Mouse (Mus musculus): ENCODE results near the gene Ankrd37. TPM values are rescaled to one million over a fixed set of nuclear protein-coding genes. Genes with fewer than 3 reads are reported as not detected.

Gene Ankrd37
- total and polyA plus RNA-seq, 3 experiments = 15.5 to 30.8 TPM; not detected in 1

- DNase-seq (ENCODE audit: low read depth, low spot score) = no peak
- no peaks in the 10 kb centered on the region for H3K27me3 ChIP-seq (ENCODE audit: control insufficient read depth in 1 of 2, insufficient read depth in 2 of 2, low read length in 2 of 2)
- no peak overlapping the region for H3K4me3 ChIP-seq (ENCODE audit: control insufficient read depth in 1 of 2, insufficient read depth in 1 of 2, low read depth in 2 of 2, low read length in 2 of 2)
- no peaks in the 10 kb centered on the region for H3K9me3 ChIP-seq (replicated peaks; ENCODE audit: insufficient read depth, low read length)
- TF ChIP-seq POLR2AphosphoS5 (IDR thresholded peaks at IDR 0.05; ENCODE audit: borderline replicate concordance, low read depth, low read length) (no peak), RAD21 (IDR thresholded peaks at IDR 0.05; ENCODE audit: low read depth, low read length) (no peak), SIN3A (IDR thresholded peaks at IDR 0.05; ENCODE audit: low read length) (no peak), MAZ (IDR thresholded peaks at IDR 0.05; ENCODE audit: low read depth, low read length) (no peak), MYB (IDR thresholded peaks at IDR 0.05; ENCODE audit: low read depth, low read length) (no peak)
- peaks cover 0 to 6% of the 10 kb centered on the region in 2 experiments; a peak in 2 of 4 replicates for H3K36me3 ChIP-seq (ENCODE audit: control insufficient read depth in 1 of 2, insufficient read depth in 2 of 2, low read length in 2 of 2)
- no peak overlapping the region for H3K9ac ChIP-seq (ENCODE audit: control insufficient read depth, low read depth, low read length, poor library complexity, severe bottlenecking)
- H3K27ac ChIP-seq (ENCODE audit: control insufficient read depth, low read depth, low read length) = no peak overlapping the region
- no peaks in the 10 kb centered on the region for H3K79me2 ChIP-seq (ENCODE audit: control insufficient read depth, insufficient read depth, low read length, poor library complexity)
- H3K4me1 ChIP-seq (ENCODE audit: control insufficient read depth in 1 of 2, insufficient read depth in 2 of 2, low read length in 2 of 2) = no peaks in the 10 kb centered on the region; a peak in 1 of 4 replicates
Observed at GRCm38 (mm10) chr8:46040260-46040659, 34.8 kb upstream of the Ankrd37 start.

GRCm38 (mm10) chr8:46039666-46040065 is 34.2 kb upstream of the Ankrd37 start:
- H3K9ac ChIP-seq (ENCODE audit: control insufficient read depth, low read depth, low read length, poor library complexity, severe bottlenecking) = no peak overlapping the region
- H3K9me3 ChIP-seq (replicated peaks; ENCODE audit: insufficient read depth, low read length) = no peaks in the 10 kb centered on the region
- H3K27ac ChIP-seq (ENCODE audit: control insufficient read depth, low read depth, low read length) = no peak overlapping the region
- H3K4me1 ChIP-seq (ENCODE audit: control insufficient read depth in 1 of 2, insufficient read depth in 2 of 2, low read length in 2 of 2) = no peaks in the 10 kb centered on the region; a peak in 1 of 4 replicates
- peaks cover 0 to 6% of the 10 kb centered on the region in 2 experiments; a peak in 2 of 4 replicates for H3K36me3 ChIP-seq (ENCODE audit: control insufficient read depth in 1 of 2, insufficient read depth in 2 of 2, low read length in 2 of 2)
- no peak overlapping the region for H3K4me3 ChIP-seq (ENCODE audit: control insufficient read depth in 1 of 2, insufficient read depth in 1 of 2, low read depth in 2 of 2, low read length in 2 of 2)
- no peaks in the 10 kb centered on the region for H3K79me2 ChIP-seq (ENCODE audit: control insufficient read depth, insufficient read depth, low read length, poor library complexity)
- DNase-seq (ENCODE audit: low read depth, low spot score) = no peak
- TF ChIP-seq SIN3A (IDR thresholded peaks at IDR 0.05; ENCODE audit: low read length) (no peak), JUND (IDR thresholded peaks at IDR 0.05; ENCODE audit: low read depth, low read length) (no peak), MAX (IDR thresholded peaks at IDR 0.05; ENCODE audit: low read length) (no peak), ZNF384 (IDR thresholded peaks at IDR 0.05; ENCODE audit: low read depth, low read length) (no peak), MEF2A (IDR thresholded peaks at IDR 0.05; ENCODE audit: extremely low read depth, insufficient replicate concordance, low read depth, low read length, poor library complexity, severe bottlenecking) (no peak), TBP (IDR thresholded peaks at IDR 0.05; ENCODE audit: low read depth, low read length) (no peak), CHD1 (IDR thresholded peaks at IDR 0.05; ENCODE audit: low read depth, low read length) (no peak), BHLHE40 (IDR thresholded peaks at IDR 0.05; ENCODE audit: borderline replicate concordance, low read depth, low read length) (no peak), UBTF (IDR thresholded peaks at IDR 0.05; ENCODE audit: borderline replicate concordance, insufficient read depth, low read depth, low read length) (no peak), ELF1 (IDR thresholded peaks at IDR 0.05; ENCODE audit: low read depth, low read length) (no peak), MXI1 (IDR thresholded peaks at IDR 0.05; ENCODE audit: low read depth, low read length) (no peak)
- H3K27me3 ChIP-seq (ENCODE audit: control insufficient read depth in 1 of 2, insufficient read depth in 2 of 2, low read length in 2 of 2) = no peaks in the 10 kb centered on the region

All from MEL (cell line).